Mouse (Mus musculus): ENCODE data around the gene Idua.

- TF ChIP-seq GATA1 (IDR thresholded peaks at IDR 0.05; ENCODE audit: low read length): no peak
- TF ChIP-seq TAL1 (IDR thresholded peaks at IDR 0.05; ENCODE audit: low read length): no peak
Measured at GRCm38 (mm10) chr5:108696542-108696941, 36.4 kb downstream of the Idua start.
